Mouse (Mus musculus): ENCODE results near the gene Piezo1. TPM values are rescaled to one million over a fixed set of nuclear protein-coding genes. Genes with fewer than 3 reads are reported as not detected.

The Piezo1 gene
- total RNA-seq, 2 experiments from 2014 or later: 11.5 to 13.2 TPM

Small RNAs within 50 kb of the gene (microRNA-seq; reads per million reads assigned to microRNA genes)
- not detected for gene Gm24366

Other genes starting within 250 kb of the Piezo1 start
- gene Trhr2, start 190.6 kb downstream of the Piezo1 start, total RNA-seq (2021): not detected
- 10 to 100 TPM; 26.5 to 27.9 TPM for gene Zc3h18, start 174.7 kb downstream of the Piezo1 start, total RNA-seq (2021)
- not detected for gene Il17c, start 129.3 kb downstream of the Piezo1 start, total RNA-seq (2021)
- gene Cyba, start 118.4 kb downstream of the Piezo1 start, total RNA-seq (2021): 1 to 10 TPM; 4.5 to 8.6 TPM
- 1 to 10 TPM; 3.9 to 5.6 TPM for gene Mvd, start 107.9 kb downstream of the Piezo1 start, total RNA-seq (2021)
- 10 to 100 TPM in 1 of 2 experiments, 1 to 10 TPM in 1; 5.7 to 14.7 TPM for gene Snai3, start 90.6 kb downstream of the Piezo1 start, total RNA-seq (2021)
- 10 to 100 TPM; 35.0 to 37.7 TPM for gene Rnf166, start 75.3 kb downstream of the Piezo1 start, total RNA-seq (2021)
- gene Ctu2, start 75.2 kb downstream of the Piezo1 start, total RNA-seq (2021): 1 to 10 TPM; 6.3 to 7.6 TPM
- under 1 TPM; 0.30 to 0.66 TPM for gene Cdt1, start 16.7 kb upstream of the Piezo1 start, total RNA-seq (2021)
- 10 to 100 TPM; 39.6 to 40.1 TPM for gene Aprt, start 25.6 kb upstream of the Piezo1 start, total RNA-seq (2021)
- 1 to 10 TPM; 1.0 to 1.1 TPM for gene Galns, start 60.1 kb upstream of the Piezo1 start, total RNA-seq (2021)
- 10 to 100 TPM; 39.9 to 46.1 TPM for gene Trappc2l, start 60.3 kb upstream of the Piezo1 start, total RNA-seq (2021)
- not detected for gene Pabpn1l, start 71.4 kb upstream of the Piezo1 start, total RNA-seq (2021)
- 10 to 100 TPM; 16.1 to 25.9 TPM for gene Cbfa2t3, start 147.8 kb upstream of the Piezo1 start, total RNA-seq (2021)
- 10 to 100 TPM; 12.4 to 12.9 TPM for gene Acsf3, start 224.2 kb upstream of the Piezo1 start, total RNA-seq (2021)

Measured in gastrocnemius, adult 18-20 months (tissue).